Mouse (Mus musculus) midbrain, postnatal 0 days (tissue): ENCODE data around the gene Zcchc4. TPM values are rescaled to one million over a fixed set of nuclear protein-coding genes. Genes with fewer than 3 reads are reported as not detected.
A peak's percentile ranks its signal among the peaks of the same experiment; 100 is the strongest.

ENCODE experiments used
- ATAC-seq: fragments of 200-750 bp; cut with Nextera tagmentation; 2 replicates; pipeline ENCODE4 v1.8.0; 2017; ENCODE audit warnings: moderate number of reproducible peaks, mild to moderate bottlenecking, moderate TSS enrichment, moderate library complexity; ENCODE audit not compliant: low FRiP score
- DNase-seq: peaks from one replicate; pipeline ENCODE4 v3.0.0-alpha.2; 2015; ENCODE audit warnings: low spot score
- H3K27ac ChIP-seq: fragments of 300-500 bp; sonication (generic); 2 replicates; pipeline ENCODE4 v1.5.1; 2014; ENCODE audit warnings: low read depth, mild to moderate bottlenecking, low read length, mixed read lengths
- H3K27me3 ChIP-seq: fragments of 300-500 bp; sonication (generic); 2 replicates; pipeline ENCODE4 v1.6.1; 2014; ENCODE audit warnings: low read length, control low read depth, mixed read lengths; ENCODE audit not compliant: insufficient read depth
- H3K36me3 ChIP-seq: fragments of 300-500 bp; sonication (generic); 2 replicates; pipeline ENCODE4 v1.6.1; 2014; ENCODE audit warnings: low read length, control low read depth, mixed read lengths; ENCODE audit not compliant: insufficient read depth
- H3K4me1 ChIP-seq: fragments of 300-500 bp; sonication (generic); 2 replicates; pipeline ENCODE4 v1.6.1; 2014; ENCODE audit warnings: mild to moderate bottlenecking, control low read depth, antibody characterized with exemption, low read length, mixed read lengths; ENCODE audit not compliant: insufficient read depth
- H3K4me2 ChIP-seq: fragments of 300-500 bp; sonication (generic); 2 replicates; pipeline ENCODE4 v1.6.1; 2014; ENCODE audit warnings: low read depth, mild to moderate bottlenecking, low read length, mixed read lengths; ENCODE audit not compliant: poor library complexity, severe bottlenecking
- H3K4me3 ChIP-seq: fragments of 300-500 bp; sonication (generic); 2 replicates; pipeline ENCODE4 v1.5.1; 2014; ENCODE audit warnings: low read depth, mild to moderate bottlenecking, low read length, moderate library complexity
- H3K9ac ChIP-seq: fragments of 300-500 bp; sonication (generic); replicated peaks from 2 replicates; pipeline ENCODE4 v1.6.1; 2014; ENCODE audit warnings: mild to moderate bottlenecking, low read length, moderate library complexity, mixed read lengths; ENCODE audit not compliant: poor library complexity, severe bottlenecking
- H3K9me3 ChIP-seq: fragments of 300-500 bp; sonication (generic); 2 replicates; pipeline ENCODE4 v1.6.1; 2016; ENCODE audit warnings: low read length, control low read depth
- CTCF ChIP-seq: IDR thresholded peaks from 2 replicates; pipeline ENCODE4 v1.5.1; 2016; ENCODE audit warnings: antibody characterized with exemption, mild to moderate bottlenecking
- WGBS: fragments of 180-500 bp; shearing (Covaris S2); extraction: QIAGEN DNeasy Blood & Tissue Kit; methylation state at CpG from one replicate; pipeline ENCODE4 v1.1.7; 2014; 5-methylcytosine and 5-hydroxymethylcytosine counted together
- polyA plus RNA-seq: library from polyadenylated mRNA; unstranded; fragments of >200 nt; fragmentation: Nextera tagmentation; extraction: Ambion mirVana; gene quantifications from 2 replicates; pipeline ENCODE4 v1.2.1, GENCODE M21; 2015
- total RNA-seq: library from RNA; depleted of rRNA; stranded (reverse); fragments of >200 nt; gene quantifications from 2 replicates; pipeline ENCODE4 v1.2.3, GENCODE M21; 2014

Gene Zcchc4
- total and polyA plus RNA-seq, 2 experiments from 2014 or later, result 7.3 to 10.7 TPM

- no peak for TF ChIP-seq CTCF
- H3K36me3 ChIP-seq, result no peaks in the 10 kb centered on the region
- 74% methylated on average over 2 of the region's 2 CpGs for WGBS
- DNase-seq (no peak), ATAC-seq (no peak)
- no peaks in the 10 kb centered on the region for H3K9me3 ChIP-seq
- H3K4me3 ChIP-seq, result no peak overlapping the region
- H3K4me2 ChIP-seq, result no peak overlapping the region
- no peak overlapping the region for H3K27ac ChIP-seq
- no peaks in the 10 kb centered on the region for H3K27me3 ChIP-seq
- H3K4me1 ChIP-seq, result no peaks in the 10 kb centered on the region
- H3K9ac ChIP-seq, result no peak overlapping the region
Measured at GRCm38 (mm10) chr5:52783957-52784356, 8.7 kb downstream of the Zcchc4 start.

- Histone ChIP-seq H3K27ac (no peak overlapping the region), H3K9ac (no peak overlapping the region), H3K36me3 (no peaks in the 10 kb centered on the region), H3K9me3 (no peaks in the 10 kb centered on the region), H3K27me3 (no peaks in the 10 kb centered on the region), H3K4me3 (no peak overlapping the region), H3K4me2 (no peak overlapping the region), H3K4me1 (no peaks in the 10 kb centered on the region)
- no peak for ATAC-seq
- DNase-seq, result no peak
- 92% methylated on average over 7 of the region's 7 CpGs for WGBS
- no peak for TF ChIP-seq CTCF
Measured at GRCm38 (mm10) chr5:52786556-52787322, 11.5 kb downstream of the Zcchc4 start.

- H3K4me3 ChIP-seq, result no peak overlapping the region
- DNase-seq (no peak), ATAC-seq (no peak)
- no peak overlapping the region for H3K27ac ChIP-seq
- TF ChIP-seq CTCF, result no peak
- peaks cover 21% of the 10 kb centered on the region for H3K36me3 ChIP-seq
- no peaks in the 10 kb centered on the region for H3K27me3 ChIP-seq
- no peaks in the 10 kb centered on the region for H3K9me3 ChIP-seq
- WGBS, result 93% methylated on average over 9 of the region's 9 CpGs
- no peak overlapping the region for H3K4me2 ChIP-seq
- H3K9ac ChIP-seq, result no peak overlapping the region
- no peaks in the 10 kb centered on the region for H3K4me1 ChIP-seq
Measured at GRCm38 (mm10) chr5:52793230-52793629, 18.0 kb downstream of the Zcchc4 start.

GRCm38 (mm10) chr5:52794109-52794508, 18.9 kb downstream of the Zcchc4 start:
- no peak for DNase-seq
- no peak overlapping the region for H3K9ac ChIP-seq
- no peaks in the 10 kb centered on the region for H3K27me3 ChIP-seq
- WGBS, result 88% methylated on average over 9 of the region's 9 CpGs
- H3K36me3 ChIP-seq, result peaks cover 22% of the 10 kb centered on the region
- TF ChIP-seq CTCF, result no peak
- no peak overlapping the region for H3K4me2 ChIP-seq
- ATAC-seq, result no peak
- no peak overlapping the region for H3K4me3 ChIP-seq
- no peaks in the 10 kb centered on the region for H3K4me1 ChIP-seq
- H3K27ac ChIP-seq, result no peak overlapping the region
- no peaks in the 10 kb centered on the region for H3K9me3 ChIP-seq

GRCm38 (mm10) chr5:52799274-52799985, 24.2 kb downstream of the Zcchc4 start:
- Histone ChIP-seq H3K4me3 (no peak overlapping the region), H3K27me3 (no peaks in the 10 kb centered on the region), H3K9ac (no peak overlapping the region), H3K9me3 (no peaks in the 10 kb centered on the region), H3K4me2 (no peak overlapping the region), H3K4me1 (no peaks in the 10 kb centered on the region), H3K36me3 (peaks cover 22% of the 10 kb centered on the region), H3K27ac (no peak overlapping the region)
- DNase-seq (peak; percentile 38), ATAC-seq (no peak)
- 91% methylated on average over 12 of the region's 12 CpGs for WGBS
- TF ChIP-seq CTCF, result no peak

GRCm38 (mm10) chr5:52805801-52806200, 30.6 kb downstream of the Zcchc4 start:
- WGBS, result 85% methylated on average over 4 of the region's 4 CpGs
- no peak for ATAC-seq
- no peak for TF ChIP-seq CTCF

More at GRCm38 (mm10) chr5:52805801-52806200, 30.6 kb downstream of the Zcchc4 start:
- no peak for DNase-seq
- H3K27me3 ChIP-seq, result no peaks in the 10 kb centered on the region
- no peak overlapping the region for H3K4me2 ChIP-seq
- no peak overlapping the region for H3K27ac ChIP-seq
- H3K4me1 ChIP-seq, result no peaks in the 10 kb centered on the region
- no peak overlapping the region for H3K9ac ChIP-seq
- H3K9me3 ChIP-seq, result no peaks in the 10 kb centered on the region
- H3K36me3 ChIP-seq, result peaks cover 2% of the 10 kb centered on the region; the same call in 1 of the 2 replicates
- H3K4me3 ChIP-seq, result no peak overlapping the region
